Mouse (Mus musculus) hindbrain, embryonic 16.5 days (tissue): Measurements from ENCODE around the gene Rac3. TPM values are rescaled to one million over a fixed set of nuclear protein-coding genes. Genes with fewer than 3 reads are reported as not detected.

Experiments
- polyA plus RNA-seq: library from polyadenylated mRNA; unstranded; fragments of >200 nt; fragmentation: Nextera tagmentation; extraction: Ambion mirVana; gene quantifications from 2 replicates; pipeline ENCODE4 v1.2.1, GENCODE M21; 2015

Rac3 gene
- polyA plus RNA-seq, 1 experiment from 2014 or later = 705 TPM

Other genes with a start within 250 kb of the Rac3 start
- gene Mrpl12, start 236.9 kb upstream of the Rac3 start, polyA plus RNA-seq = 135 and 137 TPM in 2 replicates
- 31.2 and 31.5 TPM in 2 replicates for gene Slc25a10, start 229.6 kb upstream of the Rac3 start, polyA plus RNA-seq
- 0.92 and 1.0 TPM in 2 replicates for gene Gcgr, start 190.8 kb upstream of the Rac3 start, polyA plus RNA-seq
- 243 and 245 TPM in 2 replicates for gene Mcrip1, start 171.7 kb upstream of the Rac3 start, polyA plus RNA-seq
- gene Ppp1r27, start 170.3 kb upstream of the Rac3 start, polyA plus RNA-seq = 0.64 TPM in 1 of 2 replicates, not detected in the other
- gene P4hb, start 148.2 kb upstream of the Rac3 start, polyA plus RNA-seq = 252 and 298 TPM in 2 replicates
- gene Arhgdia, start 139.8 kb upstream of the Rac3 start, polyA plus RNA-seq = 501 and 544 TPM in 2 replicates
- gene Alyref, start 123.1 kb upstream of the Rac3 start, polyA plus RNA-seq = 55.8 and 202 TPM in 2 replicates
- 194 and 203 TPM in 2 replicates for gene Anapc11, start 123.0 kb upstream of the Rac3 start, polyA plus RNA-seq
- gene Npb, start 113.0 kb upstream of the Rac3 start, polyA plus RNA-seq = 0.99 and 1.00 TPM in 2 replicates
- 236 and 242 TPM in 2 replicates for gene Pcyt2, start 103.5 kb upstream of the Rac3 start, polyA plus RNA-seq
- gene Sirt7, start 96.2 kb upstream of the Rac3 start, polyA plus RNA-seq = 39.4 and 41.3 TPM in 2 replicates
- 25.4 and 34.6 TPM in 2 replicates for gene Mafg, start 87.9 kb upstream of the Rac3 start, polyA plus RNA-seq
- gene Pycr1, start 77.7 kb upstream of the Rac3 start, polyA plus RNA-seq = 18.0 and 20.0 TPM in 2 replicates
- 1.1 and 2.4 TPM in 2 replicates for gene Myadml2, start 73.3 kb upstream of the Rac3 start, polyA plus RNA-seq
- gene Notum, start 60.3 kb upstream of the Rac3 start, polyA plus RNA-seq = 3.1 and 3.8 TPM in 2 replicates
- gene Aspscr1, start 48.5 kb upstream of the Rac3 start, polyA plus RNA-seq = 146 and 151 TPM in 2 replicates
- 106 and 107 TPM in 2 replicates for gene Cenpx, start 7.7 kb upstream of the Rac3 start, polyA plus RNA-seq
- gene Lrrc45, start 7.5 kb upstream of the Rac3 start, polyA plus RNA-seq = 73.4 and 77.8 TPM in 2 replicates
- 11.1 and 12.7 TPM in 2 replicates for gene Dcxr, start 5.8 kb downstream of the Rac3 start, polyA plus RNA-seq
- 1.3 and 2.0 TPM in 2 replicates for gene Cbr2, start 10.6 kb downstream of the Rac3 start, polyA plus RNA-seq
- gene Hmga1b, start 41.3 kb downstream of the Rac3 start, polyA plus RNA-seq = 2.0 and 2.9 TPM in 2 replicates
- 134 and 139 TPM in 2 replicates for gene Rfng, start 62.7 kb downstream of the Rac3 start, polyA plus RNA-seq
- 272 and 305 TPM in 2 replicates for gene Gps1, start 62.8 kb downstream of the Rac3 start, polyA plus RNA-seq
- gene Dus1l, start 74.9 kb downstream of the Rac3 start, polyA plus RNA-seq = 46.9 and 48.5 TPM in 2 replicates
- 82.9 and 92.6 TPM in 2 replicates for gene Fasn, start 103.1 kb downstream of the Rac3 start, polyA plus RNA-seq
- 6.3 and 6.7 TPM in 2 replicates for gene Ccdc57, start 211.4 kb downstream of the Rac3 start, polyA plus RNA-seq
- 11.5 and 15.2 TPM in 2 replicates for gene Slc16a3, start 227.0 kb downstream of the Rac3 start, polyA plus RNA-seq